Mouse (Mus musculus): ENCODE results near the gene Itgb7. TPM values are rescaled to one million over a fixed set of nuclear protein-coding genes. Genes with fewer than 3 reads are reported as not detected.
A peak's percentile ranks its signal among the peaks of the same experiment; 100 is the strongest.

Gene Itgb7
- polyA plus RNA-seq, 1 experiment from 2014 or later, result 0.57 TPM

GRCm38 (mm10) chr15:102247252-102248130 is 15.7 kb upstream of the Itgb7 start:
- no peaks in the 10 kb centered on the region for H3K27me3 ChIP-seq (ENCODE audit: control insufficient read depth, insufficient read depth, low read length)
- H3K9me3 ChIP-seq (ENCODE audit: control insufficient read depth, low read length), result no peaks in the 10 kb centered on the region
- ATAC-seq (ENCODE audit: insufficient number of reproducible peaks, low FRiP score, low TSS enrichment, low read depth), result peak; percentile 26; the same call in 1 of the 2 replicates
- peak overlapping the region; percentile 65 for H3K4me3 ChIP-seq (ENCODE audit: low read depth, low read length)
- peak overlapping the region; percentile 72 for H3K9ac ChIP-seq (ENCODE audit: low read length)
- H3K27ac ChIP-seq (replicated peaks; ENCODE audit: low read depth, low read length), result peak overlapping the region; percentile 99
- no peaks in the 10 kb centered on the region for H3K36me3 ChIP-seq (ENCODE audit: control insufficient read depth, insufficient read depth, low read length)
- peak overlapping the region; percentile 84 for H3K4me2 ChIP-seq (ENCODE audit: low read depth, severe bottlenecking)
- DNase-seq (ENCODE audit: low spot score), result peak; percentile 80
- H3K4me1 ChIP-seq (ENCODE audit: control insufficient read depth, insufficient read depth, low read length), result peaks cover 60% of the 10 kb centered on the region
- under 1% methylated on average over 54 of the region's 65 CpGs for WGBS

GRCm38 (mm10) chr15:102246866-102247251 is 15.1 kb upstream of the Itgb7 start:
- peak; percentile 41 for ATAC-seq (ENCODE audit: insufficient number of reproducible peaks, low FRiP score, low TSS enrichment, low read depth)
- no peaks in the 10 kb centered on the region for H3K27me3 ChIP-seq (ENCODE audit: control insufficient read depth, insufficient read depth, low read length)

GRCm38 (mm10) chr15:102245891-102246741 is 14.4 kb upstream of the Itgb7 start:
- Histone ChIP-seq H3K9me3 (ENCODE audit: control insufficient read depth, low read length) (no peaks in the 10 kb centered on the region), H3K9ac (ENCODE audit: low read length) (peak overlapping the region; percentile 59), H3K4me1 (ENCODE audit: control insufficient read depth, insufficient read depth, low read length) (peaks cover 60% of the 10 kb centered on the region), H3K27ac (replicated peaks; ENCODE audit: low read depth, low read length) (peak overlapping the region; percentile 99), H3K4me2 (ENCODE audit: low read depth, severe bottlenecking) (peak overlapping the region; percentile 84), H3K27me3 (ENCODE audit: control insufficient read depth, insufficient read depth, low read length) (no peaks in the 10 kb centered on the region), H3K4me3 (ENCODE audit: low read depth, low read length) (peak overlapping the region; percentile 65), H3K36me3 (ENCODE audit: control insufficient read depth, insufficient read depth, low read length) (no peaks in the 10 kb centered on the region; the same call in 1 of the 2 replicates)
- DNase-seq (ENCODE audit: low spot score), result peak; percentile 80
- ATAC-seq (ENCODE audit: insufficient number of reproducible peaks, low FRiP score, low TSS enrichment, low read depth), result peak; percentile 35
- under 1% methylated on average over 42 of the region's 44 CpGs for WGBS

More at GRCm38 (mm10) chr15:102246866-102247251, 15.1 kb upstream of the Itgb7 start:
- H3K4me1 ChIP-seq (ENCODE audit: control insufficient read depth, insufficient read depth, low read length), result peaks cover 60% of the 10 kb centered on the region
- H3K9ac ChIP-seq (ENCODE audit: low read length), result peak overlapping the region; percentile 72
- peak overlapping the region; percentile 99 for H3K27ac ChIP-seq (replicated peaks; ENCODE audit: low read depth, low read length)
- H3K36me3 ChIP-seq (ENCODE audit: control insufficient read depth, insufficient read depth, low read length), result no peaks in the 10 kb centered on the region
- peak; percentile 96 for DNase-seq (ENCODE audit: low spot score)
- peak overlapping the region; percentile 84 for H3K4me2 ChIP-seq (ENCODE audit: low read depth, severe bottlenecking)
- H3K4me3 ChIP-seq (ENCODE audit: low read depth, low read length), result peak overlapping the region; percentile 65
- under 1% methylated on average over 33 of the region's 35 CpGs for WGBS
- no peaks in the 10 kb centered on the region for H3K9me3 ChIP-seq (ENCODE audit: control insufficient read depth, low read length)

- Histone ChIP-seq H3K4me1 (ENCODE audit: control insufficient read depth, insufficient read depth, low read length) (peaks cover 53% of the 10 kb centered on the region), H3K4me2 (ENCODE audit: low read depth, severe bottlenecking) (peak overlapping the region; percentile 84), H3K9ac (ENCODE audit: low read length) (peak overlapping the region; percentile 59), H3K9me3 (ENCODE audit: control insufficient read depth, low read length) (no peaks in the 10 kb centered on the region), H3K36me3 (ENCODE audit: control insufficient read depth, insufficient read depth, low read length) (no peaks in the 10 kb centered on the region; the same call in 1 of the 2 replicates), H3K27me3 (ENCODE audit: control insufficient read depth, insufficient read depth, low read length) (no peaks in the 10 kb centered on the region), H3K4me3 (ENCODE audit: low read depth, low read length) (peak overlapping the region; percentile 65), H3K27ac (replicated peaks; ENCODE audit: low read depth, low read length) (peak overlapping the region; percentile 99)
- DNase-seq (ENCODE audit: low spot score) (no peak), ATAC-seq (ENCODE audit: insufficient number of reproducible peaks, low FRiP score, low TSS enrichment, low read depth) (no peak)
- under 1% methylated on average over 14 of the region's 14 CpGs for WGBS
Measured at GRCm38 (mm10) chr15:102245461-102245881, 13.7 kb upstream of the Itgb7 start.

- no peak for ATAC-seq (ENCODE audit: insufficient number of reproducible peaks, low FRiP score, low TSS enrichment, low read depth)
- H3K9me3 ChIP-seq (ENCODE audit: control insufficient read depth, low read length), result no peaks in the 10 kb centered on the region
- peaks cover 44% of the 10 kb centered on the region for H3K4me1 ChIP-seq (ENCODE audit: control insufficient read depth, insufficient read depth, low read length)
- peak; percentile 62 for DNase-seq (ENCODE audit: low spot score)
- H3K9ac ChIP-seq (ENCODE audit: low read length), result peak overlapping the region; percentile 59
- WGBS, result under 1% methylated on average over 18 of the region's 19 CpGs
- peak overlapping the region; percentile 65 for H3K4me3 ChIP-seq (ENCODE audit: low read depth, low read length)
- peak overlapping the region; percentile 84 for H3K4me2 ChIP-seq (ENCODE audit: low read depth, severe bottlenecking)
- H3K36me3 ChIP-seq (ENCODE audit: control insufficient read depth, insufficient read depth, low read length), result no peaks in the 10 kb centered on the region; the same call in 1 of the 2 replicates
- no peaks in the 10 kb centered on the region for H3K27me3 ChIP-seq (ENCODE audit: control insufficient read depth, insufficient read depth, low read length)
- peak overlapping the region; percentile 87 for H3K27ac ChIP-seq (replicated peaks; ENCODE audit: low read depth, low read length)
Measured at GRCm38 (mm10) chr15:102244306-102245191, 12.8 kb upstream of the Itgb7 start.

- DNase-seq (ENCODE audit: low spot score) (peak; percentile 66), ATAC-seq (ENCODE audit: insufficient number of reproducible peaks, low FRiP score, low TSS enrichment, low read depth) (no peak)
- Histone ChIP-seq H3K4me1 (ENCODE audit: control insufficient read depth, insufficient read depth, low read length) (peaks cover 40% of the 10 kb centered on the region), H3K27me3 (ENCODE audit: control insufficient read depth, insufficient read depth, low read length) (no peaks in the 10 kb centered on the region), H3K9me3 (ENCODE audit: control insufficient read depth, low read length) (no peaks in the 10 kb centered on the region), H3K9ac (ENCODE audit: low read length) (peak overlapping the region; percentile 36), H3K4me3 (ENCODE audit: low read depth, low read length) (peak overlapping the region; percentile 65), H3K27ac (replicated peaks; ENCODE audit: low read depth, low read length) (peak overlapping the region; percentile 87), H3K4me2 (ENCODE audit: low read depth, severe bottlenecking) (peak overlapping the region; percentile 84), H3K36me3 (ENCODE audit: control insufficient read depth, insufficient read depth, low read length) (peaks cover 6% of the 10 kb centered on the region; the same call in 1 of the 2 replicates)
- 3% methylated on average over 22 of the region's 22 CpGs for WGBS
Measured at GRCm38 (mm10) chr15:102243229-102244190, 11.8 kb upstream of the Itgb7 start.
